Mouse (Mus musculus) brain, embryonic 14.5 days (tissue): ENCODE data around the gene Slc22a23. TPM values are rescaled to one million over a fixed set of nuclear protein-coding genes. Genes with fewer than 3 reads are reported as not detected.

Experiments
- DNase-seq: peaks from one replicate; pipeline ENCODE4 v3.0.0-alpha.2; 2011; ENCODE audit warnings: low read depth
- CTCF ChIP-seq: fragments of 200-500 bp; IDR thresholded peaks from 2 replicates; pipeline ENCODE4 v1.5.1; 2012; ENCODE audit warnings: inconsistent platforms, mild to moderate bottlenecking, moderate library complexity, borderline replicate concordance; ENCODE audit not compliant: insufficient read depth, insufficient read length; ENCODE audit errors: extremely low read depth
- POLR2A ChIP-seq: fragments of 200-500 bp; IDR thresholded peaks from 2 replicates; pipeline ENCODE4 v1.6.1; 2012; ENCODE audit warnings: mild to moderate bottlenecking, inconsistent platforms, borderline replicate concordance; ENCODE audit not compliant: poor library complexity, insufficient read depth, insufficient read length, severe bottlenecking; ENCODE audit errors: extremely low read depth
- polyA plus RNA-seq: library from polyadenylated mRNA; depleted of rRNA; stranded (reverse); fragments of >200 nt; gene quantifications from 2 replicates; pipeline ENCODE4 v1.2.3, GENCODE M21; 2012

Gene Slc22a23
- polyA plus RNA-seq, 1 experiment, result 87.6 TPM

DNA sequence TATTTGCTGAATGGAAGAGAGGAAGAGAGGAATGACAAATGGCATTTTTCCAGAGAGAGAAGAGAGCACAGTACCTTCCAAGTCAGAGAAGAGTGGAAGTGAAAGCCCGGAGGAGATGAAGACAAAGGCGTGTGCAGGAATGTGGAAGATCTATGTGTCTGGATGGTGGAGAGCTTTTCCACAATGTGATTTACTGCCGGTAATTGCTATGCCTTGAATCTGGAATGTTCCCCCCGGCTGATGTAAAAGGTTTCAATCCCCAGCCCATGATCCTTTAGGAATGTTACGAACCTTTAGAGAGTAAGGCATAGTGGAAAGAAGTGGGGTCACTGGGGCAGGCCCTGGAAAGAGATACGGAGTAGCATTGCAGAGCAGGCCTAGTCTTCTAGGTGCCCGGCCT is 8.3 kb upstream of the Slc22a23 start:
- DNase-seq, result no peak
- TF ChIP-seq POLR2A, result no peak
- TF ChIP-seq CTCF, result no peak

DNA sequence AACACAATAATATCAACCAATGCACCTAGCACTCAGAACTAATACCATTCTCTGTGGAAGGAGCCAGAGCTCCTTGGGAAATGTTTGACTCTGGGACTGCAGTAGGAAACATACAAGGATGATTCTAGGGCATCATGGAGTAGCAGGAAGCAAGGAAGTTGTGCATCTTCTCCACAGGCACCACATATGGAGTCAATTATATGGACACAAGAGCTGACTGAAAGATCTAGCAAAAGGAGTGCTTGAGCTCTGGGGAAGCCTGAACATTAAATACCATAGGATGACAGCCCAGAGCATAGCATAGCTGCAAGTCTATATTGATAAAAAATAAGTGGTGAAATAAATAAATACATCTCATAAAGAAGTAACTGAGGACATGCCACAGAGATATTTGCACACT is 6.5 kb upstream of the Slc22a23 start:
- DNase-seq, result no peak
- TF ChIP-seq CTCF (no peak), POLR2A (no peak)

DNA sequence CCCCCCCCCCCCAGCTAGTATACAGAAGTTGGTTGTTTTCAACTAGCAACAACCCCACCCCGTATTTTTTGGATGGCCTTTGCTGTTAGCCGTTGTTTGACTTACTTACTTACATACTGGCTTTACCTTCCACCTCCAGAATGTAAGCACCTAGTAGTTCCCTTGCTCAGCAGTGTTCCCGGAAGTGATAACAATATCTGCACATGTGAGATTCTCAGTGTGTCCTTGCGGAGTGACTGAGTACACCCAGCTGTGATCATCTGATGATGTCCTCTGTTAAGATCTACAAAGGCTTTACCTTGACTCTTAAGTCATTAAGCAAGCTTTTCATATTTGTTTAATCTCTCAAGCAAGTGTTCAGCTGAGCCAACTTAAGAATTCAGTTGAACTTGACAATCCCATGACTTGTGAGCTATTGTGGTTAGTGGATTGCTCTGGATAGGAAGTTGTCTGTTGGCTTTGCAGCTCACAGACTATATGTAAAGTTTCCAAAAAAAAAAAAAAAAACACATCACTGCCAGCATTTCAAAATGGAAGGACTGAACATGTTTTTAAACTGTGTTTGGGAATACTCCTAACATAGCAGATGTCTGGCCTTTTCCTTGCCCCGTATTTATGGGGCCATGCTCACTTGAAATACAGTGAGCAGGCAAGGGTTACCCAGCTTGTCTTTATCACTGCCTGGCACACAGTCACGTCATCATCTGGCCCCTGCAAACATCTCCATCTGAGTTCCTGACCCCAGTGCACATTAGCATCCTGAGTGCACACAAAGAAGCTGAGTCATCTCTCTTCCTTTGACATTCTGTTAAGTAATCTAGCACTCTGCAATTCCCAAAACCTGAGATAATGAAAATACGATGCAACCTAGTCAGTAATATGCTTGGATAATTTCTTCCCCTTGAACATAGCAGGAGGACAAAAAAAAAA is 3.2 kb upstream of the Slc22a23 start:
- TF ChIP-seq CTCF (no peak), POLR2A (no peak)

DNA sequence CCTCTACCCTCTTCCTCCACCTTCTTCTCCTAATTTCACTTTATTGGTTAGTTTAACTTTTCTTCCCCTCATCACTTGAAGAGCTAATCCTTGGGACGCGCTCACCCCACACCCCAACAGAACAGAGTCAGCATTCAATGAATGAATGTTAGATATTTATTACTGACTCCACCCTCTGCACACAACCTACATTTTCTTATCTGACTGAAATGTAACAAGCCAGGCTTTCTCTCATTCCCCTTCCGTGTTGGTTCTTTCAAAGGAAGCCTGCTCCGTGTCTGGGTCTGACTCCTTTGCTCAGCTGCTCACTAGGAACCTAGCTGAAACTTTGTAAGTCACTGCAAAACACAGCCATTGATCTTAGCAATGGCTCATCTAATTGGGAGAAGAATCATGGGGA is 1.8 kb upstream of the Slc22a23 start:
- TF ChIP-seq CTCF, result no peak

More for the DNA sequence above, 3.2 kb upstream of the Slc22a23 start:
- no peak for DNase-seq

DNA sequence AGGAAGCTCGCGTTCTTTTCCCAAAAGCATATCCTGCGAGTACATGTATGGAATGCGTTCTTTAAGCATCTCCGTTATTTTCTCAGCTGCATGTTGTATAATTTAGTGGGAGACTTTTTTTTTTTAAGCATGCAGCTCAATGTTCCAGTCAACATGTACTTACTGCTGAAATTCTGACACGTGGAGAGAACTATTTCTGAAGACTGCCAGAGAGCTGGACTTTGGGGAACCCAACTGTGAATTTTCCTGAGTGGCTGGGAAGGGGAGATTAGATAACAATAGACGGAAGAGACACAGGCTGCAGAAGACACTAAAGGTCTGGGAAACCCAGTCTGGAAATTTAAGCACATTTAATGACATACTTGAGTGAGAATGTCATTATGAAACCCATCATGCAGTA is 1.3 kb upstream of the Slc22a23 start:
- DNase-seq, result peak; percentile 26
- TF ChIP-seq POLR2A (no peak), CTCF (no peak)

More for the DNA sequence above, 1.8 kb upstream of the Slc22a23 start:
- DNase-seq, result peak; percentile 28

DNA sequence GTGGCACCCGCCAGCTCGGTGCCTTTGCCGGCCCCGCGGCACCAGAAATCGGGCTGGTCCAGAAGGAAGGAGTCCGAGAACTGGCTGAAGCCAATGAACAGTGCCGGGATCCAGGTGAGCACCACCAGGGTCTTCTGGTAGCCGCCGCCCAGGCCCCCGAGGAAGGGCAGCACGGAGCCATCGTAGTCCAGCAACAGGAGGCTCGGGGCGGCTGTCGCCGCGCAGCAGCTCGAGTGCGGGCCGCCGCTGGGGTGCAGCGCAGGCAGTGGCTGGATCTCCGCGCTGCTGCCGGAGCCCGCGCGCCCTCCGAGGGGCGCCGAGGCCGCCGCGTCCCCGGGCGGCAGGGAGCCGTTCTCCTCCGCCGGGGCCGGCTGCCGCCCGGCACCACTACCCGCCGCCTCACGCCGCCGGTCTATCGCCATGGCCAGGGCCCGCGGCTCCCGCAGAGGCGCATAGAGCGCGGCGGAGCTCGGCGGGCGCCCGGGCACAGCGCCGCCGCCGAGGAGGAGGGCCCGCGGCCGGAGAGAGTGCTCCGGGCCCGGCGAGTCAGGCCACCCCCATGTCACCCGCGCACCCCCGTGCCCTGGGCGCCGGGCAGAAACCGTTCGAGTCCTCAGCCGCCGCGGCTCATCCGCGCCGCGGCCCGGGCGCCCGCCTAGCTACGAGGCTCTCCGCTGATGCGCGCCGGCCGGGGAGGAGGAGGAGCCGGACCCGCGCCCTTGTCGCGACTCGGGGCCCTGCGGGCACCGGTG is 430 bp downstream of the Slc22a23 start:
- no peak for TF ChIP-seq CTCF
- no peak for TF ChIP-seq POLR2A
- DNase-seq, result peak; percentile 64

DNA sequence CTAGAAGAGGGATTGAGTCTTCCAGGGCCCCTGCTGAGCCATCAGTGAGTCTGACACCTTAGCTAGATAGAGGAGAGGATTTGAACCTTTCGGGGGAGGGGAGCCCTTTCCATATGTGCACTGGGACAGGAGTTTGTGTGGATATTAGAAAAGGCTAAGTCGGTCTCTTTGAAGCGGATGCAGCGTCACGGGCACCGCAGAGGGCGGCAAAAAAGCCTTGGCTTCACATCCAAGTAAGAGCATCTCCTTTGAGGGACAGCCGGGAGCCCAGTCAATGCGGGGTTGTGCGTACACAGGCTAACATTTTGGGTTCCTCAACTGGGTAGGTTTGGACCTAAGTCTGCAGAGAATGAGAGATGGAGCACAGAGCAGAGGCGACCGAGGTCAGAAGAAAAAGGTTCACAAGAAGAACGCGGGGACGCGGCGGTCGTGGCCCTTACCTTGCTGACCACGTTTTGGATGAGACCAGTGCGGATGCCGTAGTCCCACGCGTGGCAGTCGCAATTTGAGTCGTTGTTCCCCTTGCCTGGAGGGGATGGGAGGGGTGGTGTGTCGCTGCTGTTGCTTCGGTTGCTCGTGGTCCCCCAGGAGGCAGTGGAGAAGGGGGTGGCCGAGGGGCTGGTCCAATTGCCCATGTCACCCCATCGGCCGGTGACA is 1.1 kb downstream of the Slc22a23 start:
- DNase-seq, result peak; percentile 66
- TF ChIP-seq CTCF (no peak), POLR2A (no peak)

DNA sequence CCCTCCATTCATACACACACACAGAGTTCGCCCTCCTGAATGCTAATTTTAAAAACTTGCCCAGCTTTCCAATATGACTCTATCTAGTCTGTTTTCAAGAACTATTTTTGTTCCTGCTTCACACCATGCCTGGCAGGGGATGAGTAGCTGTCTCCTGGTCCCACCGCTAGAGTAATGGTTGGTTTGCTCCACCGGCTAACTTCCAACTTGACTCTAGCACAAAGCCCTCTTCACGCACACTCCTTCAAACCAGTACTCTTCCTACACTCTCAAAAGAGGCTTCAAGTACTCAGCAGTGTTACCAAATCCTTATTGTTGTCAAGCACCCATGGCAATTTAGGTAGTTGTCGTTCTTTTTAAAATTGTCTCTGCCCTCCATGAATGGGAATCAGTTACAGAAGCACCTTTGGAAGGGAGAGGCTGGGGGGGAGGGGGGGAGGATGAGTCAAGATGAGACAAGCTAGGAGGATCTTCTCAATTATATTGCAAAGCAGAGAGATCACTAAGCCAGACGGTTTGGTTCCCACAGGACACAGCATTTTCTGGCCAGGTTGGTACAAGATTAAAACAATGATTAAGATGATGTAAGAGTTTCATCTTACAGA is 2.6 kb downstream of the Slc22a23 start:
- TF ChIP-seq POLR2A, result no peak
- peak; percentile 37 for DNase-seq

DNA sequence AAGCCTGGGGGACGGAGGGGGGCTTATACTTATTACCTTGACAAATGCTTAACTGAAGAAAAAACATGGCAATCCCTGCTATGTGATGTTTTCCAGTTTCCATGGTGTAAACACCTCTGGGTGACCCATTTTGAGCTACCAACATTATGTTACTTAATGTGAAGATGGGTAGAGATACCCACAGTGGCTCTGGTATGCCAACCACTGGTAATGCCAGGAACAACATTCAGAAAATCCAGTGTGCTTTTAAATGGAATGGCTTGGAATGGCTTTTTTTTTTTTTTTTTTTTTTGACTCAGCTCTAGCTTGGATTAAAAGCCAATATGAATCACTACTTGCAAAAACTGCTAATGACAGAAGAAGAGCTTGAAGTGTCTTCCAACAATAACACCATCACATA is 8.1 kb downstream of the Slc22a23 start:
- TF ChIP-seq CTCF (no peak), POLR2A (no peak)
- DNase-seq, result no peak

DNA sequence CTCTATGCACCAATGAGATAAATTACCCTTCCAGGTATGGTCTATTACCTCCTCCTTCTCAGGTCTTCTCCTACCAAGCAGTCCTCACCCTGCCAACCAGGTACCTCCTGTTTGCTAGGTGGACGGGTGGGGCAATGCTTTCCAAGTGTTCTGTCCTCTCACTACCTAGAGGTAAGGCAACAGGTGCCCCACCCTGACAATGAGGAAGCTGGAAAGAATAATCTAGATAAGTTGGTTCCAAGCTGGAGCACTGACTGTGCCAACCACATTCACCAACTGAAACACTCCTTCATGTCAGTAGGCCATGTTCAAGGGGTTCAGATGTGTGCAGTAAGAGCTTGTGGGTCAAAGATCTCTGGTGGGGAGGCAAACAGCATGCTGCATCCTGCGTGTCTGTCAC is 10.1 kb downstream of the Slc22a23 start:
- TF ChIP-seq CTCF (no peak), POLR2A (no peak)
- no peak for DNase-seq

DNA sequence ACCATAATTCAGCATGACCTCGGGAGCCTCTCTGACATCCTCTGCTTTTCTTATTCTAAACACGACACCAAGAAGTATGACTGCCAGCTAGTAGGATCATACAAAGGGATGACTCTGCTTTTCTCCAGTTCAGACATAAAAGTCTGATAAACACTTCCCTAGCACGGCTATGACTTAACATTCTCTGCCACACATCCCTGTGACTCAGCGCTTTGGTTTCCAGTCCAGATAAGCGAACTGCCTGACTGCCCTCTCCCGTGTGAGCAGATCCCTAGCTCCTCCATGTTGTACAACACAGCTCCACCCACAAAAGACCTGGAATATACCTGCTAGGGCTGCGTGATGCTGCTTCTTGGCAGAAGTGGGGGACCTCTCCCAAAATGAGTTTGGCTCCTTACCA is 12.2 kb downstream of the Slc22a23 start:
- DNase-seq, result peak; percentile 47
- no peak for TF ChIP-seq POLR2A
- no peak for TF ChIP-seq CTCF
